Mouse (Mus musculus) heart, adult 2 months (tissue): ENCODE results near the gene Ndufv1. TPM values are rescaled to one million over a fixed set of nuclear protein-coding genes. Genes with fewer than 3 reads are reported as not detected.

ENCODE experiments used
- DNase-seq, 2 experiments: peaks; one replicate each; pipeline ENCODE4 v3.0.0; 2021
- H3K27ac ChIP-seq: fragments of 200-600 bp; 2 replicates; pipeline ENCODE4 v1.8.1; 2022
- H3K27me3 ChIP-seq: fragments of 200-500 bp; 2 replicates; pipeline ENCODE4 v1.6.1; 2012; ENCODE audit warnings: mild to moderate bottlenecking, low read length, inconsistent platforms, mixed read lengths; ENCODE audit not compliant: control insufficient read depth, insufficient read depth
- H3K36me3 ChIP-seq: fragments of 200-500 bp; 2 replicates; pipeline ENCODE4 v1.6.1; 2012; ENCODE audit warnings: low read length, inconsistent platforms; ENCODE audit not compliant: control insufficient read depth, insufficient read depth
- H3K4me1 ChIP-seq: fragments of 200-500 bp; 2 replicates; pipeline ENCODE4 v1.6.1; 2011; ENCODE audit warnings: low read length; ENCODE audit not compliant: control insufficient read depth, insufficient read depth
- H3K4me3 ChIP-seq: fragments of 200-600 bp; 2 replicates; pipeline ENCODE4 v1.8.1; 2022
- H3K79me2 ChIP-seq: fragments of 200-500 bp; replicated peaks from 2 replicates; pipeline ENCODE4 v1.6.1; 2012; ENCODE audit warnings: mild to moderate bottlenecking, inconsistent platforms, low read length, moderate library complexity, mixed read lengths; ENCODE audit not compliant: control insufficient read depth, insufficient read depth
- H3K9ac ChIP-seq: fragments of 200-500 bp; 2 replicates; pipeline ENCODE4 v1.6.1; 2012; ENCODE audit warnings: low read depth, mild to moderate bottlenecking, control low read depth, inconsistent platforms, low read length, mixed read lengths
- CTCF ChIP-seq: fragments of 200-600 bp; IDR thresholded peaks from 2 replicates; pipeline ENCODE4 v1.8.1; 2022; ENCODE audit warnings: antibody characterized with exemption, mild to moderate bottlenecking, moderate library complexity
- EP300 ChIP-seq: fragments of 200-500 bp; IDR thresholded peaks from 2 replicates; pipeline ENCODE4 v1.6.1; 2011; ENCODE audit warnings: low read depth, low read length, control low read depth; ENCODE audit not compliant: insufficient read depth
- POLR2A ChIP-seq: fragments of 200-500 bp; IDR thresholded peaks from 2 replicates; pipeline ENCODE4 v1.6.1; 2011; ENCODE audit warnings: mild to moderate bottlenecking, low read depth, low read length, control low read depth; ENCODE audit not compliant: insufficient read depth
- WGBS: fragments of 180-500 bp; shearing (Covaris S2); methylation state at CpG from one replicate; pipeline ENCODE4 v1.1.7; 2018; 5-methylcytosine and 5-hydroxymethylcytosine counted together
- intact Hi-C: fragments of 180-260 bp; cut with DNase I; formaldehyde crosslinking; loops from one replicate; pipeline ENCODE4 v1.15.1; 2025
- polyA plus RNA-seq: library from polyadenylated mRNA; depleted of rRNA; stranded (reverse); fragments of >200 nt; gene quantifications from 2 replicates; pipeline ENCODE4 v1.2.3, GENCODE M21; 2012
- total RNA-seq, 2 experiments: library from RNA; stranded (reverse); gene quantifications; 2 replicates each; pipeline ENCODE4 v1.2.3; 2021

The Ndufv1 gene
- total and polyA plus RNA-seq, 3 experiments, result 1,031 to 1,231 (median 1,078) TPM

- peak overlapping the region; percentile 94 for H3K27ac ChIP-seq
- TF ChIP-seq EP300 (no peak), CTCF (no peak), POLR2A (no peak)
- peak overlapping the region; percentile 77 for H3K4me3 ChIP-seq
- H3K36me3 ChIP-seq, result no peaks in the 10 kb centered on the region
- peak overlapping the region; percentile 14; the same call in 1 of the 2 replicates for H3K9ac ChIP-seq
- no peaks in the 10 kb centered on the region for H3K27me3 ChIP-seq
- H3K79me2 ChIP-seq, result no peaks in the 10 kb centered on the region
- 70% methylated on average over 9 of the region's 9 CpGs for WGBS
- intact Hi-C loops, result no loop called here
- DNase-seq, result no peak
- H3K4me1 ChIP-seq, result peaks cover 8% of the 10 kb centered on the region
These were observed 13.4 kb downstream of the Ndufv1 start for GRCm38 (mm10) chr19:3999121-3999730.

- Histone ChIP-seq H3K27ac (no peak overlapping the region), H3K9ac (no peak overlapping the region), H3K27me3 (no peaks in the 10 kb centered on the region), H3K79me2 (no peaks in the 10 kb centered on the region), H3K4me1 (peaks cover 8% of the 10 kb centered on the region), H3K36me3 (no peaks in the 10 kb centered on the region), H3K4me3 (no peak overlapping the region)
- intact Hi-C loops, result no loop called here
- TF ChIP-seq POLR2A, result no peak
- no peak for TF ChIP-seq CTCF
- no peak for TF ChIP-seq EP300
- no peak for DNase-seq
- 81% methylated on average over 8 of the region's 8 CpGs for WGBS
These were observed 14.3 kb downstream of the Ndufv1 start for GRCm38 (mm10) chr19:3998335-3998734.

- no peaks in the 10 kb centered on the region for H3K27me3 ChIP-seq
- H3K27ac ChIP-seq, result no peak overlapping the region
- TF ChIP-seq POLR2A, result no peak
- TF ChIP-seq EP300, result no peak
- TF ChIP-seq CTCF, result no peak
- no peak overlapping the region for H3K9ac ChIP-seq
- H3K79me2 ChIP-seq, result no peaks in the 10 kb centered on the region
- WGBS, result 48% methylated on average over 8 of the region's 8 CpGs
- intact Hi-C loops, result no loop called here
- no peak for DNase-seq
- no peak overlapping the region for H3K4me3 ChIP-seq
- peaks cover 5% of the 10 kb centered on the region; the same call in 1 of the 2 replicates for H3K4me1 ChIP-seq
- no peaks in the 10 kb centered on the region for H3K36me3 ChIP-seq
These were observed 15.4 kb downstream of the Ndufv1 start for GRCm38 (mm10) chr19:3997231-3997630.

GRCm38 (mm10) chr19:3996747-3997146, 15.9 kb downstream of the Ndufv1 start:
- no peaks in the 10 kb centered on the region for H3K79me2 ChIP-seq
- intact Hi-C loops, result no loop called here
- no peak overlapping the region for H3K4me3 ChIP-seq
- H3K4me1 ChIP-seq, result peaks cover 5% of the 10 kb centered on the region; the same call in 1 of the 2 replicates
- H3K27ac ChIP-seq, result no peak overlapping the region
- no peak for DNase-seq
- H3K36me3 ChIP-seq, result no peaks in the 10 kb centered on the region
- WGBS, result 77% methylated on average over 8 of the region's 8 CpGs
- no peak overlapping the region for H3K9ac ChIP-seq
- H3K27me3 ChIP-seq, result no peaks in the 10 kb centered on the region
- no peak for TF ChIP-seq EP300
- TF ChIP-seq CTCF, result no peak
- no peak for TF ChIP-seq POLR2A

GRCm38 (mm10) chr19:3996106-3996505, 16.5 kb downstream of the Ndufv1 start:
- H3K36me3 ChIP-seq, result no peaks in the 10 kb centered on the region
- intact Hi-C loops, result no loop called here
- TF ChIP-seq CTCF (no peak), POLR2A (no peak), EP300 (no peak)
- H3K79me2 ChIP-seq, result no peaks in the 10 kb centered on the region
- H3K27ac ChIP-seq, result no peak overlapping the region
- H3K4me1 ChIP-seq, result peaks cover 5% of the 10 kb centered on the region; the same call in 1 of the 2 replicates
- DNase-seq, result no peak
- H3K9ac ChIP-seq, result no peak overlapping the region
- 61% methylated on average over 7 of the region's 7 CpGs for WGBS
- no peaks in the 10 kb centered on the region for H3K27me3 ChIP-seq
- no peak overlapping the region for H3K4me3 ChIP-seq

GRCm38 (mm10) chr19:3995505-3995904, 17.1 kb downstream of the Ndufv1 start:
- 95% methylated on average over 3 of the region's 3 CpGs for WGBS

More at GRCm38 (mm10) chr19:3995505-3995904, 17.1 kb downstream of the Ndufv1 start:
- no peak overlapping the region for H3K4me3 ChIP-seq
- no peaks in the 10 kb centered on the region for H3K79me2 ChIP-seq
- no peaks in the 10 kb centered on the region for H3K27me3 ChIP-seq
- intact Hi-C loops, result no loop called here
- DNase-seq, result no peak
- TF ChIP-seq CTCF (no peak), POLR2A (no peak), EP300 (no peak)
- H3K36me3 ChIP-seq, result no peaks in the 10 kb centered on the region
- H3K27ac ChIP-seq, result no peak overlapping the region
- no peak overlapping the region for H3K9ac ChIP-seq
- peaks cover 2% of the 10 kb centered on the region; the same call in 1 of the 2 replicates for H3K4me1 ChIP-seq
